Mouse (Mus musculus) intestine, embryonic 14.5 days (tissue): ENCODE results near the gene Iltifb. TPM values are rescaled to one million over a fixed set of nuclear protein-coding genes. Genes with fewer than 3 reads are reported as not detected.
"Not testable (repeated sequence)": the region's sequence is repeated elsewhere in the genome, so short reads cannot be mapped to it uniquely, and the experiment has no call there.

Source experiments
- ATAC-seq: fragments of 200-750 bp; cut with Nextera tagmentation; replicated peaks from 2 replicates; pipeline ENCODE4 v1.8.0; 2017; ENCODE audit warnings: low read depth, moderate number of reproducible peaks, moderate TSS enrichment, moderate library complexity; ENCODE audit not compliant: low FRiP score, low TSS enrichment
- DNase-seq: peaks from one replicate; pipeline ENCODE4 v3.0.0-alpha.2; 2018; ENCODE audit warnings: low spot score
- H3K27ac ChIP-seq: fragments of 300-500 bp; sonication (generic); 2 replicates; pipeline ENCODE4 v1.5.1; 2014; ENCODE audit warnings: low read depth, mild to moderate bottlenecking, control low read depth
- H3K27me3 ChIP-seq: fragments of 300-500 bp; sonication (generic); replicated peaks from 2 replicates; pipeline ENCODE4 v1.6.1; 2014; ENCODE audit warnings: low read length, control low read depth; ENCODE audit not compliant: control insufficient read depth, insufficient read depth
- H3K36me3 ChIP-seq: fragments of 300-500 bp; sonication (generic); 2 replicates; pipeline ENCODE4 v1.6.1; 2014; ENCODE audit warnings: low read length, control low read depth; ENCODE audit not compliant: control insufficient read depth, insufficient read depth
- H3K4me1 ChIP-seq: fragments of 300-500 bp; sonication (generic); replicated peaks from 2 replicates; pipeline ENCODE4 v1.6.1; 2014; ENCODE audit warnings: low read length, control low read depth, mixed read lengths; ENCODE audit not compliant: control insufficient read depth, insufficient read depth
- H3K4me2 ChIP-seq: fragments of 300-500 bp; sonication (generic); 2 replicates; pipeline ENCODE4 v1.6.1; 2014; ENCODE audit warnings: low read length
- H3K4me3 ChIP-seq: fragments of 300-500 bp; sonication (generic); 2 replicates; pipeline ENCODE4 v1.5.1; 2014; ENCODE audit warnings: low read depth, low read length, control low read depth, mixed read lengths
- H3K9ac ChIP-seq: fragments of 300-500 bp; sonication (generic); 2 replicates; pipeline ENCODE4 v1.6.1; 2014; ENCODE audit warnings: mild to moderate bottlenecking, low read length
- H3K9me3 ChIP-seq: fragments of 300-500 bp; sonication (generic); 2 replicates; pipeline ENCODE4 v1.6.1; 2016; ENCODE audit warnings: low read length, control low read depth; ENCODE audit not compliant: control insufficient read depth
- WGBS: fragments of 180-500 bp; shearing (Covaris S2); extraction: QIAGEN DNeasy Blood & Tissue Kit; methylation state at CpG from one replicate; pipeline ENCODE4 v1.1.7; 2014; 5-methylcytosine and 5-hydroxymethylcytosine counted together
- polyA plus RNA-seq: library from polyadenylated mRNA; unstranded; fragments of >200 nt; fragmentation: Nextera tagmentation; extraction: Ambion mirVana; gene quantifications from 2 replicates; pipeline ENCODE4 v1.2.1, GENCODE M21; 2014

The Iltifb gene
- not detected in 2 replicates for polyA plus RNA-seq

GRCm38 (mm10) chr10:118294938-118295337 lies at the start of gene Iltifb:
Gene Iltifb (minus strand): TSS chr10:118295038.
- ATAC-seq, result no peak
- Histone ChIP-seq H3K27ac (no peak within 1 kb of the TSS), H3K9me3 (no peaks in the 10 kb centered on the region), H3K36me3 (no peaks in the 10 kb centered on the region), H3K4me1 (no peaks in the 10 kb centered on the region), H3K4me2 (no peak within 1 kb of the TSS), H3K27me3 (no peaks in the 10 kb centered on the region), H3K9ac (no peak within 1 kb of the TSS), H3K4me3 (no peak within 1 kb of the TSS)
- no peak for DNase-seq
- 87% methylated on average over 6 of the region's 6 CpGs for WGBS

GRCm38 (mm10) chr10:118343155-118343554 lies 48.3 kb upstream of the Iltifb start, which contains the start of gene Gm9046:
Gene Gm9046 (minus strand): TSS chr10:118343255.
- not testable (repeated sequence) for H3K9me3 ChIP-seq, H3K4me2 ChIP-seq, H3K36me3 ChIP-seq, H3K27ac ChIP-seq, DNase-seq, ATAC-seq, H3K4me1 ChIP-seq, H3K4me3 ChIP-seq, H3K27me3 ChIP-seq, H3K9ac ChIP-seq
- WGBS, result no CpG with 5 or more reads among the region's 14 CpGs

DNA sequence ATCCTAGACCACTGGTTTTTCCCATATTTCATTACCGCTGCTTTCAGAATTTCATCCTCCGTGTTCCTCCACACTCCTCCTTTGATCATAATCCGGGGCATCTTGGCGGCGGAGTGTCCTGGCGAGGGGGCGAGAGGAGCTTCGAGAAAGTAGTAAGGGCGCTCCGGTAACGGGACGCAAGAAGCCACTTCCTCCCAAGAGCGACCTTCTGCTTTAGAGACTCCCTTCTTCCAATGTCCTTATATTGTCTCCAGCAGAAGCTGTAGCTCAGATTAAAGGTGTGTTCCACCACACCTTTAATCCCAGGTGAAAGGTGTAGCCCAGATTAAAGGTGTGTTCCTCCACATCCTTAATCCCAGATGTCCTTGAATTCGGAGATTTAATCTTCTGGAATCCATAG lies 42.9 kb upstream of the Iltifb start, which contains the start of gene Gm9045:
Gene Gm9045, minus strand, starts transcription at position 101 of the 400 bp plus-strand sequence.
- H3K27ac ChIP-seq, H3K9ac ChIP-seq, DNase-seq, H3K4me1 ChIP-seq, H3K27me3 ChIP-seq, H3K4me2 ChIP-seq, H3K36me3 ChIP-seq, ATAC-seq, H3K4me3 ChIP-seq, H3K9me3 ChIP-seq: not testable (repeated sequence)
- no CpG with 5 or more reads among the region's 14 CpGs for WGBS

GRCm38 (mm10) chr10:118332308-118332707 lies 37.5 kb upstream of the Iltifb start, which contains the start of gene Gm9044:
Gene Gm9044 (minus strand): TSS chr10:118332408.
- not testable (repeated sequence) for H3K27ac ChIP-seq, H3K36me3 ChIP-seq, DNase-seq, H3K4me3 ChIP-seq, ATAC-seq, H3K9me3 ChIP-seq, H3K9ac ChIP-seq, H3K4me1 ChIP-seq, H3K27me3 ChIP-seq, H3K4me2 ChIP-seq
- no CpG with 5 or more reads among the region's 14 CpGs for WGBS

DNA sequence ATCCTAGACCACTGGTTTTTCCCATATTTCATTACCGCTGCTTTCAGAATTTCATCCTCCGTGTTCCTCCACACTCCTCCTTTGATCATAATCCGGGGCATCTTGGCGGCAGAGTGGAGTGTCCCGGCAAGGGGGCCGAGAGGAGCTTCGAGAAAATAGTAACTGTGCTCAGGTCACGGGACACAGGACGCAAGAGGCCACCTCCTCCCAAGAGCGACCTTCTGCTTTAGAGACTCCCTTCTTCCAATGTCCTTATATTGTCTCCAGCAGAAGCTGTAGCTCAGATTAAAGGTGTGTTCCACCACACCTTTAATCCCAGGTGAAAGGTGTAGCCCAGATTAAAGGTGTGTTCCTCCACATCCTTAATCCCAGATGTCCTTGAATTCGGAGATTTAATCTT lies 32.0 kb upstream of the Iltifb start, which contains the start of gene Gm9040:
Gene Gm9040, minus strand, starts transcription at position 101 of the 400 bp plus-strand sequence.
- H3K36me3 ChIP-seq, H3K9me3 ChIP-seq, H3K4me2 ChIP-seq, H3K27ac ChIP-seq, DNase-seq, H3K27me3 ChIP-seq, ATAC-seq, H3K9ac ChIP-seq, H3K4me3 ChIP-seq, H3K4me1 ChIP-seq: not testable (repeated sequence)
- no CpG with 5 or more reads among the region's 11 CpGs for WGBS

- ATAC-seq (no peak), DNase-seq (no peak)
- Histone ChIP-seq H3K27ac (no peak overlapping the region), H3K27me3 (no peaks in the 10 kb centered on the region), H3K4me1 (no peaks in the 10 kb centered on the region), H3K9me3 (no peaks in the 10 kb centered on the region), H3K4me2 (no peak overlapping the region), H3K36me3 (no peaks in the 10 kb centered on the region), H3K9ac (no peak overlapping the region), H3K4me3 (no peak overlapping the region)
- WGBS, result 88% methylated on average over 8 of the region's 8 CpGs
These were observed 24.2 kb upstream of the Iltifb start for GRCm38 (mm10) chr10:118319024-118319423.

- not testable (repeated sequence) for H3K27me3 ChIP-seq
These were observed 7.3 kb upstream of the Iltifb start for GRCm38 (mm10) chr10:118302133-118302532.

DNA sequence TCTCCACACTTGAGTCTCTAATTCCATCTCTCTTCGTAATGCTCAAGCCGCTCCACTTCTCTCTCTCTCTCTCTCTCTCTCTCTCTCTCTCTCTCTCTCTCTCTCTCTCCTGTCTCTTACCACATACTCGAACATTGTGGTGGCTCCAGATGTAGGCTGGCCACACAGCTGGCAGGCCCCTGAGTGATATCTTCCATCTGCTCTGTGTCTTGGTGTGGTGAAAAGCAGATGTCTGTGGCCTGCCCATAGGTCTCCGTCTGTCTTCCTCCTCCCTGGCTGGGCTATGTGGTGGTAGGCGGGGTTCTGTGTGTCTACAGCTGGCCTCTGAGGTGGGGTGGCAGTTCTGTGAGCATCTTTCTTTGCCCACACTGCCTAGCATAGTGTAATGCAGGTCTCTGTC lies 11.8 kb downstream of the Iltifb start:
- not testable (repeated sequence) for H3K36me3 ChIP-seq

More at GRCm38 (mm10) chr10:118302133-118302532, 7.3 kb upstream of the Iltifb start:
- WGBS, result 50% methylated on average over 2 of the region's 2 CpGs
- H3K27ac ChIP-seq, ATAC-seq, H3K4me2 ChIP-seq, H3K9ac ChIP-seq, DNase-seq, H3K36me3 ChIP-seq, H3K4me1 ChIP-seq, H3K4me3 ChIP-seq, H3K9me3 ChIP-seq: not testable (repeated sequence)

DNA sequence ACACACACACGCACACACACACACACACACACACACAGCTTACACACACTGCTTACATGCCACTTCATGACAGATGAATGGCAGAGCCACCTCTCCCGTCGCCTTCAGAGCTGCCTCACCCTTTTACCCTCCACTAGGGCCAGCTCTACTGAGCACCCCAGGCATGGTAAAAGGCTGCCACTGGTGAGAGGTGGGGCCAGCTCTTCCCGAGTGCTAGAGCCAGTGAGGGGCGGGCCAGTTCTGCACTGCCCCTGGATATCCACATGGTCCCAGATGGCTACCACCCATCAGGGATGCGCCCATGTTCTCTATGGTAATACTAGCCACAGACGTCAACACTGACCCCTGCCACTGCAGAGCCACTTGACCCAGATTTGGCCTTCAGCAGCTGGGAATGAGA lies 12.3 kb downstream of the Iltifb start:
- not testable (repeated sequence) for H3K9ac ChIP-seq, H3K9me3 ChIP-seq, H3K4me1 ChIP-seq, H3K4me2 ChIP-seq, DNase-seq, H3K36me3 ChIP-seq, H3K27me3 ChIP-seq, ATAC-seq, H3K4me3 ChIP-seq, H3K27ac ChIP-seq
- 81% methylated on average over 7 of the region's 7 CpGs for WGBS

More for the DNA sequence above, 11.8 kb downstream of the Iltifb start:
- H3K27ac ChIP-seq, H3K27me3 ChIP-seq, ATAC-seq, H3K4me2 ChIP-seq, H3K9ac ChIP-seq, H3K4me1 ChIP-seq, H3K9me3 ChIP-seq, DNase-seq, H3K4me3 ChIP-seq: not testable (repeated sequence)
- 80% methylated on average over 1 of the region's 5 CpGs for WGBS
